Mouse (Mus musculus): ENCODE data around the gene Mllt3.

Mllt3 gene

GRCm38 (mm10) chr4:87818276-87818675, 214.9 kb downstream of the Mllt3 start:
- DNase-seq = no peak

- DNase-seq = no peak
Measured at GRCm38 (mm10) chr4:87815465-87816108, 217.6 kb downstream of the Mllt3 start.

- no peak for DNase-seq
Measured at GRCm38 (mm10) chr4:87811899-87812298, 221.3 kb downstream of the Mllt3 start.

GRCm38 (mm10) chr4:87806196-87806987, 226.8 kb downstream of the Mllt3 start:
- no peak for DNase-seq

- DNase-seq = no peak
Measured at GRCm38 (mm10) chr4:87804576-87804975, 228.6 kb downstream of the Mllt3 start.

- DNase-seq = no peak
Measured at GRCm38 (mm10) chr4:87803313-87803712, 229.9 kb downstream of the Mllt3 start.

- no peak for DNase-seq
Measured at GRCm38 (mm10) chr4:87802140-87802539, 231.0 kb downstream of the Mllt3 start.

GRCm38 (mm10) chr4:87801332-87801731, 231.8 kb downstream of the Mllt3 start:
- no peak for DNase-seq

GRCm38 (mm10) chr4:87800276-87800675, 232.9 kb downstream of the Mllt3 start:
- no peak for DNase-seq

GRCm38 (mm10) chr4:87799418-87799817, 233.7 kb downstream of the Mllt3 start:
- no peak for DNase-seq

GRCm38 (mm10) chr4:87795261-87795660, 237.9 kb downstream of the Mllt3 start:
- no peak for DNase-seq

GRCm38 (mm10) chr4:87794216-87794615, 238.9 kb downstream of the Mllt3 start:
- DNase-seq = no peak

GRCm38 (mm10) chr4:87792511-87792910, 240.7 kb downstream of the Mllt3 start:
- no peak for DNase-seq

GRCm38 (mm10) chr4:87789446-87789845, 243.7 kb downstream of the Mllt3 start:
- DNase-seq = no peak

GRCm38 (mm10) chr4:87788691-87789090, 244.5 kb downstream of the Mllt3 start:
- DNase-seq = peak; percentile 61 to 71

GRCm38 (mm10) chr4:87785132-87786074, 247.8 kb downstream of the Mllt3 start:
- peak; percentile 67 to 72 for DNase-seq

- no peak for DNase-seq
Measured at GRCm38 (mm10) chr4:87783809-87784208, 249.4 kb downstream of the Mllt3 start.

GRCm38 (mm10) chr4:87781971-87782370, 251.2 kb downstream of the Mllt3 start:
- DNase-seq = no peak

GRCm38 (mm10) chr4:87775721-87776120, 257.4 kb downstream of the Mllt3 start:
- DNase-seq = no peak

GRCm38 (mm10) chr4:87774515-87774914, 258.6 kb downstream of the Mllt3 start:
- no peak for DNase-seq

GRCm38 (mm10) chr4:87767711-87768561, 265.2 kb downstream of the Mllt3 start:
- DNase-seq = peak; percentile 4 to 26

GRCm38 (mm10) chr4:87765729-87766128, 267.4 kb downstream of the Mllt3 start:
- DNase-seq = peak in 1 of 2 experiments; percentile 4

Data from kidney, postnatal 4 days (tissue).